Mouse (Mus musculus): Measurements from ENCODE around the gene Iqschfp.

The Iqschfp gene

DNA sequence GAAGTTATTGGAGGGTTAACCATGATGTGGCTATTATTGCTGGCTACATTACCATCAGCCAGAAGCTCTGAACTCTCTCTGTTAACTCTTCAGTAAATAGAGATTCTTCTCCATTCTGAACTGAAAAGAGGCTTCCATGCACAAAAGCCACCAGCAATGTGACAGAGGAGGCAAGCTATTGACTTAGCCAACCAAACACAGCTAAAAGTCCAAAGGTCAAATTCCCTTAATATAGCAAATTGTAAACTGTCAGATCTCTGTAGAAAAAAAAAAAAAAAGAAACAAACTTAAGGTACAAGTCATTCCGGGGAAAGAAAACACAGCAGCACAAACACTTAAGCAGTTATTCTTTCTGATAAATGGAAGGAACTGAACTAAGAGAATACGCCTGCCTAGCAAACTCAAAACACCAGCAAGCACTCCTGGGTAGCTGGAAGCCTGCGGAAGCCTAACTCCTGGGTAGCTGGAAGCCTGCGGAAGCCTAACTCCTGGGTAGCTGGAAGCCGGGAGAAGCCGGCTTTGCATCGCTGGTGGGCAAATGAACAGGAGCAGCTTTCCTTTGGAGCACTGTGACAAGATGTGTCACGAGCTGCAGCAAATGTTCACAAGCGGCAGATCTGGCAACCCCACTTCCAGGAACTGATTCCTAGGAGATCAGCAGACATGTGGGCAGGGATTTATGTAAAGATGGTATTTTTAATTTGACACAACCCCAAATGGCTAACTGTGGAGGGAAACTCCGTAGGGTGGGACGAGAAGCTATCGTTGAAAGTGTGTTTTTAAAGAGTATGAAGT is 701.2 kb downstream of the Iqschfp start:
- in situ Hi-C loops (cut with MboI, MseI) = no loop called here

DNA sequence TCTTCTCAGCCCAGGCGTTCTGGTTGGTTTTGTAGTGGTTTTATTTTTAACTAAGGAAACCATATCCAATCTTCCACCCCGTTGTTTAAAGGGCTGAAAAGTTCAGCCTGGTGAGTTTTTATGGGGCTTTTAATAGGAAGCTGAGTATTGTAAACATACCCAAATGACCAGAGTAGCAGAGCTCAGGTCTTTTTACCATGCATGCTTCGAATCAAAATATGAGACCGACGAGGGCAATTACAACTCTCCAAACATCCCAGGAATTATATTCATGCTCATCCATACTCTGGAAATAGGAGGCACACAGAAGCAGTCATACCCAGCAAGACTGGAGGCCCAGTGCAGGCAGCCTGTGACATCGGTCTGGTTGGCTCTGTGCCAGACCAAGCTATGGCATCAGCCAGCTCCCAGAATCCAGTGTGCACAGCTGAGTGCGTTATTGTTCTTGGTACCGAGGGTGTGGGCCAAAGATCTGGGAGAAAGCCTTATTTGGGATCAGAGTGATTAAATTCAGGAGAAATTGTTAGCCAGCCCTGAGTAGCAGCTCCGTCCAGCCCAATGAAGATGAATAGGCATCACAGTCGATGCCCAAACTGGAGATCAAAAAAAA is 703.4 kb downstream of the Iqschfp start:
- in situ Hi-C loops (cut with MboI, MseI) = no loop called here

DNA sequence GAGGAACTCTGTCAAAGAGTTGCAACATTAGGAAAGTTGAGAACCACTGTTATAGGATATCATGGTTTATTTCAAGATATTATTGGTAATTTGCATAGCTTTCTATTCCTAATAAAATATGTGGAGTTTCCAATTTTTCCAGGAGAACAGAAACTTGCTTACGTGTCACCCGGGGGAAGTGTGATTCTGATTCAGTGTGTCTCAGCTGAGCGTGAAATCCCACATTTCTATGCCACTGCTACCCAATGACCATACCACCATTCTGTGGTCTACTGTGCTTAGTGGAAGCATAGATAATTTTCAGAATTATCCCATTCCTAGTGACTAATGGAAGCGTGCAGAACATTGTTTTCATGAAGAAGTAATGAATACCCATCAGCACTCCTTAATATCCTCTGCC is 704.9 kb downstream of the Iqschfp start:
- in situ Hi-C loops (cut with MboI, MseI) = no loop called here

- in situ Hi-C loops (cut with MboI, MseI) = loop anchor here (10.0 kb wide), 1 partner anchor 352 kb away; no protein-coding TSS in a partner anchor
Measured at GRCm38 (mm10) chr3:68602891-68603290, 710.9 kb downstream of the Iqschfp start.

- in situ Hi-C loops (cut with MboI, MseI) = loop anchor here (10.0 kb wide), 1 partner anchor 350 kb away; no protein-coding TSS in a partner anchor
Measured at GRCm38 (mm10) chr3:68604467-68604866, 712.4 kb downstream of the Iqschfp start.

- in situ Hi-C loops (cut with MboI, MseI) = loop anchor here (10.0 kb wide), 1 partner anchor 350 kb away; no protein-coding TSS in a partner anchor
Measured at GRCm38 (mm10) chr3:68604962-68605361, 712.9 kb downstream of the Iqschfp start.

DNA sequence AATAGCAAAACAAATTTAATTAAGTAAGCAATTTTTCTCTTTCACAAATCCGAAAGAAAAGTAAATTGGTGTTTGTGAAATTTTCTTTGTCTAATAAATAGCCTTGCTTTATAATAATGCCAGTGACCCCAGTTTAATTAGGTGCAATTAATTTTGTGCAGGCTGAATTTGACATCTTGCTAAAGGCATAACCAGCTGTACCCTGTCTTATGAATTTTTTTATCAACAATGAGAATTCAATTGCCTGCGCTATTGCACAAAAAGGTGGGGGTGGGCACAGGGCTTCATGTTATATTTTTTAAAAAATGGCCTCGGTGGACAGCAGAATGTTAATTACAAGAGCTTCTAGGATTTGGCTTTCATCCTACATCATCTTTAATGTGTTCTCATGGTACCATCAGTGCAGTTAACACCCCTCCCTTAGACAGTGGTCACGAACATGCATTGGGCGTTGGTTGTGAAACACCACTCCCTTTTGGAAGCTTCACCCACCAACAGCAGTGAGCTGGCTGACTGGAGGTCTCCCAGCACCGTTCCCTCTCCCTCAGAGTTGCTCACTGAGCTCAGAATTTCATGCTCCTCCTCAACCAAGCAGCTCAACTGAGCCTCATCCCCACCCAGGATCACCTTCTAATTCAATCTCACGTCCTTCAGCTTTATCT is 714.0 kb downstream of the Iqschfp start:
- in situ Hi-C loops (cut with MboI, MseI) = loop anchor here (10.0 kb wide), 1 partner anchor 349 kb away; no protein-coding TSS in a partner anchor

DNA sequence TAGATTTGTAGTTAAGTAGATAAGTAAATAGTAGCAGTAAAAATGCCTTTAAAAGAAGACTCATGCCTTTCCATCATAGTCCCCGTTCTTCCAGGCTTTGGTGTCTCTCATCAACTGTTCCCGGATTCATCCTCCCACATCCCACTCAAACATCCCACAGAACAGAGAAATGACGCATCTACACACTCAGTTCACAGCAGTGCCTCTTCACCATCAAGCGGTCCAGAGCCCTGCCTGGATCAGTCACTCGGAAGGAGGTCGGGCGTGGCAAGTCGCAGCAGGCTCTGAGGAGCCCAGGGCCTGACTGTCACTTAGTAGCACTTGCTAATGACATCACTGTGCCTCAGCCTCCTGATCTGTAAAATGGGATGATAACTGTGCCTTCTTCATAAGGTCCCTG is 714.7 kb downstream of the Iqschfp start:
- in situ Hi-C loops (cut with MboI, MseI) = loop anchor here (10.0 kb wide), 1 partner anchor 348 kb away; no protein-coding TSS in a partner anchor

DNA sequence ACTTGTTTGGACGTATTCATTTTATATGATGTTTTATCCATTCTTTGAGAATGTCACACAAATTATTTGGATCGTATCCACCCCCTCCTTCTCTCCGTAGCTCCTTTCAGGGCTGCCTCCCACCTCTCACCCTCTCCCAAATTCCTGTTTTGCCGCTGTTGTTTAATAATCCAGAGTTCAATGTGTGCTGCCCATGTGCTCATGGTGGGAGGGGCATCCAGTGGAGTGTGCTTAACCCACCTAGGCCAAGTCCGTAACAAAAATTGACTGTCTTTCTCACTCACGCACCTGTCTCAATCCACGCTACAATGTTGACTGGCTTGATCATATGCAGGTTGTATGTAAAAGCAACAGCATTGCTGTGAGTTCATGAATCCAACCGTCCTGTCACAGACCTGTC is 715.3 kb downstream of the Iqschfp start:
- in situ Hi-C loops (cut with MboI, MseI) = loop anchor here (10.0 kb wide), 1 partner anchor 347 kb away; no protein-coding TSS in a partner anchor

DNA sequence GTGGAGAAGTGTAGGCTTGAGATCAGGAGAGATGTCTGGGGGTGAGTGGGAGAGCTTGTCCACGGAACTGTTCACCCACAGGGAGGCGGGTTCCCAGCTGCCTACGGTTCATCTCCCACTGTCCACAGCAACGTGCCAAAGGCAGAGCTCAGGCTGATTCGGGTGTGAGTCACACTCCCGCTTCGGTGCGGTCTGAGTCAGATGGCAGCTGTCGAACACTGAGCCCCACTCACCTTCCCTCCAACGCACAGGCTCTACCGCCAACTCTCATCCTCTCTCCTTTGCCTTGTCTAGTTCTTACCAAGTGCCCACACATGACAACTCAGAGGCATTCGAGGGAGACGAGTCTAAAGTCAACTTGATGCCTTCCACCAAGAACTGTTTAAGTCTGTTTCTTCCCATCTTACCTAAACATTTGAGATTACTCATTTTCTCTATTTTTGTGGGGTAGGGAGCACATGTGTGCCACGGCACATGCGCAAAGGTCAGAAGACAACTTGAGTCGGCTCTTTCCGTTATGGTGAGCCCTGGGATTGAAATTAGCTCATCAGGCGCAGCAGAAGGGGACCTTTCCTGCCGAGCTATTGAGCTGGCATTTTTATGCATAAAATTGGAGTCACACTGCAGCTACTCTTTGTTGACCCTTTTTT is 716.9 kb downstream of the Iqschfp start:
- in situ Hi-C loops (cut with MboI, MseI) = loop anchor here (10.0 kb wide), 1 partner anchor 346 kb away; no protein-coding TSS in a partner anchor

- in situ Hi-C loops (cut with MboI, MseI) = no loop called here
Measured at GRCm38 (mm10) chr3:68610011-68610410, 718.0 kb downstream of the Iqschfp start.

- in situ Hi-C loops (cut with MboI, MseI) = no loop called here
Measured at GRCm38 (mm10) chr3:68610598-68611261, 718.7 kb downstream of the Iqschfp start.

- in situ Hi-C loops (cut with MboI, MseI) = loop anchor here (5.0 kb wide), 1 partner anchor 97 kb away; no protein-coding TSS in a partner anchor
Measured at GRCm38 (mm10) chr3:68615042-68615810, 723.2 kb downstream of the Iqschfp start.

DNA sequence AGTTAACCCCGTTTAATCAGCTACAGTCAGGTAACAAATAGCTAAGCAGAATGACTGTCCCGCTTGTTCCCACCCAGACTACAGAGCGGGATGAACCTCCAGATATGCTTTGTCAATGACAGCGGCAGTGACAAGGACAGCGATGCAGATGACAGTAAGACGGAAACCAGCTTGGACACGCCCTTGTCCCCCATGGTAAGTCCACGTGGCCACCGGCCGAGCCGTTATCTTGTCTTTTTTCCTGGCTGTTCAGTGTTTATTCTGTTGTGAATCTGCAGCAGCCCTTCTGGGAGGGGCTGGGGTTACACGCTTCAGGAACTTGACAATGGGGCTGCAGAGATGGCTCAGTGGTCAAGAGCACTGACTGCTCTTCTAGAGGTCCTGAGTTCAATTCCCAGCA is 724.3 kb downstream of the Iqschfp start:
- in situ Hi-C loops (cut with MboI, MseI) = loop anchor here (5.0 kb wide), 1 partner anchor 96 kb away; no protein-coding TSS in a partner anchor

DNA sequence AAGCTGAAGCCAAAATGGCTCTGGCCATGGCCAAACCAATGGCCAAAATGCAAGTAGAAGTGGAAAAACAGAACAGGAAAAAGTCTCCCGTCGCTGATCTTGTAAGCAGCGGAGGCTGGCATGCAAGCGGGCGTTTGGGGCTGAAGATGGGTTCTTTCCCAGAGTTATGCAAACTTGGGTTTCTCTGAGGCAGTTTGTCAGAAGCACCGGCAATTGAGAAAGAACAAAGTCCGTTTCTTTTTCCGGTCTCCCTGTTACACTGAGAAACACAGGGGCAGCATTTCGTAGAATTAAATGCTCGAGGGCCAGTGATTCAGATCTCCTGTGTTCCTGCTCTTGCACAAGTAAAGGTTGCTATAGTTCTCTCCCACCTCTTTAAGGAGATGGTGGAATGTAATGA is 725.7 kb downstream of the Iqschfp start:
- in situ Hi-C loops (cut with MboI, MseI) = loop anchor here (5.0 kb wide), 1 partner anchor 95 kb away; no protein-coding TSS in a partner anchor

- in situ Hi-C loops (cut with MboI, MseI) = loop anchor here (5.0 kb wide), 1 partner anchor 93 kb away; no protein-coding TSS in a partner anchor
Measured at GRCm38 (mm10) chr3:68619097-68619496, 727.1 kb downstream of the Iqschfp start.

- in situ Hi-C loops (cut with MboI, MseI) = no loop called here
Measured at GRCm38 (mm10) chr3:68621971-68622370, 729.9 kb downstream of the Iqschfp start.

- in situ Hi-C loops (cut with MboI, MseI) = no loop called here
Measured at GRCm38 (mm10) chr3:68623036-68623435, 731.0 kb downstream of the Iqschfp start.

GRCm38 (mm10) chr3:68624471-68624870 is 732.4 kb downstream of the Iqschfp start:
- in situ Hi-C loops (cut with MboI, MseI) = no loop called here

DNA sequence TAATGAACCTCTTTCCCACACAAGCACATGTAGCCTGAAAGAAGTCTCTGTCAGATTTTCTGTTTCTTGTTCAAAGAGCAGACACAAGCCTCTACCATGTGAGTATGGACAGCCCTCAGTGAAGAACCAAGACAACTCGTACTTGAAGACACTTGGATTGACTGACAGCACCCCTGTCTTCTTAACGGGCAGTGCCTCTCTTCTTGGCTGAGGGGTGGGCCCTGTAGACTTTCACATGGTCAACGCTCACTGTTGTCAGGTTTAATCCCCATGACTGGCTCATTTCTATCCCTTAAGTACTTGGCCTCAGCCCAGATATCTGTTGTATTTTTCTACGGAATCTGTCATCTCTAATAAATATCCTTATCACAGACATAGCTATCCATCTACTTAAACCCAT is 738.2 kb downstream of the Iqschfp start:
- in situ Hi-C loops (cut with MboI, MseI) = no loop called here

Measured in T-helper 2 cell (primary cell).